Mouse (Mus musculus) hindbrain, postnatal 0 days (tissue): ENCODE results near the gene Mlx. TPM values are rescaled to one million over a fixed set of nuclear protein-coding genes. Genes with fewer than 3 reads are reported as not detected.

Source experiments
- ATAC-seq: fragments of 200-750 bp; cut with Nextera tagmentation; 2 replicates; pipeline ENCODE4 v1.8.0; 2017; ENCODE audit warnings: mild to moderate bottlenecking, moderate TSS enrichment, moderate library complexity
- DNase-seq: peaks from one replicate; pipeline ENCODE4 v3.0.0-alpha.2; 2015; ENCODE audit warnings: low spot score
- H3K27ac ChIP-seq: fragments of 300-500 bp; sonication (generic); 2 replicates; pipeline ENCODE4 v1.5.1; 2014; ENCODE audit warnings: mild to moderate bottlenecking
- H3K27me3 ChIP-seq: fragments of 300-500 bp; sonication (generic); 2 replicates; pipeline ENCODE4 v1.6.1; 2014; ENCODE audit warnings: low read length, mixed read lengths; ENCODE audit not compliant: insufficient read depth
- H3K36me3 ChIP-seq: fragments of 300-500 bp; sonication (generic); 2 replicates; pipeline ENCODE4 v1.6.1; 2014; ENCODE audit warnings: low read length, mixed read lengths; ENCODE audit not compliant: insufficient read depth
- H3K4me1 ChIP-seq: fragments of 300-500 bp; sonication (generic); 2 replicates; pipeline ENCODE4 v1.6.1; 2014; ENCODE audit warnings: antibody characterized with exemption, low read length, mixed read lengths; ENCODE audit not compliant: insufficient read depth
- H3K4me2 ChIP-seq: fragments of 300-500 bp; sonication (generic); 2 replicates; pipeline ENCODE4 v1.6.1; 2014; ENCODE audit warnings: low read depth, mild to moderate bottlenecking, low read length, moderate library complexity, mixed read lengths
- H3K4me3 ChIP-seq: fragments of 300-500 bp; sonication (generic); 2 replicates; pipeline ENCODE4 v1.5.1; 2014; ENCODE audit warnings: low read length
- H3K9ac ChIP-seq: fragments of 300-500 bp; sonication (generic); replicated peaks from 2 replicates; pipeline ENCODE4 v1.6.1; 2014; ENCODE audit warnings: mild to moderate bottlenecking, low read length, moderate library complexity, mixed read lengths
- H3K9me3 ChIP-seq: fragments of 300-500 bp; sonication (generic); 2 replicates; pipeline ENCODE4 v1.6.1; 2016; ENCODE audit warnings: low read length, mixed read lengths
- CTCF ChIP-seq: IDR thresholded peaks from 2 replicates; pipeline ENCODE4 v1.5.1; 2016; ENCODE audit warnings: antibody characterized with exemption, control low read depth, low read depth
- WGBS: fragments of 180-500 bp; shearing (Covaris S2); extraction: QIAGEN DNeasy Blood & Tissue Kit; methylation state at CpG from one replicate; pipeline ENCODE4 v1.1.7; 2014; 5-methylcytosine and 5-hydroxymethylcytosine counted together
- polyA plus RNA-seq: library from polyadenylated mRNA; unstranded; fragments of >200 nt; fragmentation: Nextera tagmentation; extraction: Ambion mirVana; gene quantifications from 2 replicates; pipeline ENCODE4 v1.2.1, GENCODE M21; 2015
- total RNA-seq: library from RNA; depleted of rRNA; stranded (reverse); fragments of >200 nt; gene quantifications from 2 replicates; pipeline ENCODE4 v1.2.3, GENCODE M21; 2014

Mlx gene
- total and polyA plus RNA-seq, 2 experiments from 2014 or later: 42.2 to 58.3 TPM

GRCm38 (mm10) chr11:101071810-101072428 is 15.2 kb upstream of the Mlx start:
- no peak for TF ChIP-seq CTCF
- no peak for DNase-seq
- H3K27me3 ChIP-seq: no peaks in the 10 kb centered on the region
- no peak overlapping the region for H3K4me3 ChIP-seq
- H3K4me2 ChIP-seq: no peak overlapping the region
- ATAC-seq: no peak
- H3K9ac ChIP-seq: no peak overlapping the region
- WGBS: 71% methylated on average over 14 of the region's 14 CpGs
- H3K4me1 ChIP-seq: 0 out of 2 replicates have a peak, but pooled peaks cover 6% of the 10 kb centered on the region
- H3K27ac ChIP-seq: no peak overlapping the region
- no peaks in the 10 kb centered on the region for H3K9me3 ChIP-seq
- H3K36me3 ChIP-seq: peaks cover 3% of the 10 kb centered on the region; the same call in 1 of the 2 replicates

- WGBS: 74% methylated on average over 9 of the region's 9 CpGs
These were observed 9.0 kb upstream of the Mlx start, which contains the start of gene Hsd17b1 for GRCm38 (mm10) chr11:101078121-101078520. TSS of gene Hsd17b1 (plus strand) at chr11:101078411.

GRCm38 (mm10) chr11:101079746-101080145 is 7.3 kb upstream of the Mlx start:
- WGBS: 4% methylated on average over 27 of the region's 27 CpGs
- Histone ChIP-seq H3K9ac (no peak overlapping the region), H3K4me3 (peak overlapping the region; percentile 10; the same call in 1 of the 2 replicates), H3K4me1 (peaks cover 13% of the 10 kb centered on the region; the same call in 1 of the 2 replicates), H3K27me3 (peaks cover 29% of the 10 kb centered on the region), H3K9me3 (no peaks in the 10 kb centered on the region), H3K27ac (no peak overlapping the region), H3K4me2 (peak overlapping the region; percentile 35; the same call in 1 of the 2 replicates), H3K36me3 (peaks cover 3% of the 10 kb centered on the region; the same call in 1 of the 2 replicates)
- DNase-seq: no peak
- TF ChIP-seq CTCF: no peak
- no peak for ATAC-seq

More at GRCm38 (mm10) chr11:101078121-101078520, 9.0 kb upstream of the Mlx start, which contains the start of gene Hsd17b1:
- H3K9me3 ChIP-seq: no peaks in the 10 kb centered on the region
- peaks cover 6% of the 10 kb centered on the region; the same call in 1 of the 2 replicates for H3K4me1 ChIP-seq
- H3K27me3 ChIP-seq: peaks cover 29% of the 10 kb centered on the region
- DNase-seq: no peak
- TF ChIP-seq CTCF: no peak
- peaks cover 3% of the 10 kb centered on the region; the same call in 1 of the 2 replicates for H3K36me3 ChIP-seq
- no peak within 1 kb of the TSS for H3K9ac ChIP-seq
- ATAC-seq: no peak
- no peak within 1 kb of the TSS for H3K4me3 ChIP-seq
- H3K4me2 ChIP-seq: no peak within 1 kb of the TSS
- no peak within 1 kb of the TSS for H3K27ac ChIP-seq

- DNase-seq: no peak
- WGBS: 71% methylated on average over 5 of the region's 5 CpGs
- Histone ChIP-seq H3K4me2 (no peak overlapping the region), H3K27me3 (peaks cover 29% of the 10 kb centered on the region), H3K9ac (no peak overlapping the region), H3K4me3 (no peak overlapping the region), H3K27ac (no peak overlapping the region), H3K4me1 (peaks cover 13% of the 10 kb centered on the region; the same call in 1 of the 2 replicates), H3K36me3 (peaks cover 3% of the 10 kb centered on the region; the same call in 1 of the 2 replicates), H3K9me3 (no peaks in the 10 kb centered on the region)
- no peak for TF ChIP-seq CTCF
- ATAC-seq: no peak
These were observed 6.7 kb upstream of the Mlx start for GRCm38 (mm10) chr11:101080421-101080820.

- no peak for ATAC-seq
- Histone ChIP-seq H3K27ac (peak overlapping the region; percentile 94), H3K27me3 (peaks cover 29% of the 10 kb centered on the region), H3K4me3 (peak overlapping the region; percentile 75), H3K36me3 (peaks cover 2% of the 10 kb centered on the region; the same call in 1 of the 2 replicates), H3K9me3 (no peaks in the 10 kb centered on the region), H3K4me2 (peak overlapping the region; percentile 100), H3K4me1 (peaks cover 20% of the 10 kb centered on the region; the same call in 1 of the 2 replicates), H3K9ac (peak overlapping the region; percentile 38)
- DNase-seq: peak; percentile 15
- 8% methylated on average over 10 of the region's 10 CpGs for WGBS
- no peak for TF ChIP-seq CTCF
These were observed 5.4 kb upstream of the Mlx start for GRCm38 (mm10) chr11:101081659-101082058.

- Histone ChIP-seq H3K27ac (peak within 1 kb of the TSS; percentile 94), H3K4me1 (peaks cover 22% of the 10 kb centered on the region; the same call in 1 of the 2 replicates), H3K27me3 (peaks cover 26% of the 10 kb centered on the region), H3K9ac (peak within 1 kb of the TSS; percentile 90), H3K9me3 (no peaks in the 10 kb centered on the region), H3K4me3 (peak within 1 kb of the TSS; percentile 75), H3K36me3 (no peaks in the 10 kb centered on the region), H3K4me2 (peak within 1 kb of the TSS; percentile 100)
- WGBS: under 1% methylated on average over 51 of the region's 51 CpGs
- ATAC-seq (peak; percentile 90), DNase-seq (peak; percentile 95)
- TF ChIP-seq CTCF: peak; percentile 68
These were observed 4.6 kb upstream of the Mlx start, which contains the start of gene Coasy for GRCm38 (mm10) chr11:101082208-101083082. TSS of gene Coasy (plus strand) at chr11:101082565.
